Mouse (Mus musculus) embryo, embryonic 9.5 days (tissue): ENCODE measurements around the gene Epdr1.
"Not testable (repeated sequence)": the region's sequence is repeated elsewhere in the genome, so short reads cannot be mapped to it uniquely, and the experiment has no call there.

Experiments
- DNase-seq: peaks from one replicate; pipeline ENCODE4 v3.0.0-alpha.2; 2017; ENCODE audit errors: extremely low spot score

Epdr1 gene

DNA sequence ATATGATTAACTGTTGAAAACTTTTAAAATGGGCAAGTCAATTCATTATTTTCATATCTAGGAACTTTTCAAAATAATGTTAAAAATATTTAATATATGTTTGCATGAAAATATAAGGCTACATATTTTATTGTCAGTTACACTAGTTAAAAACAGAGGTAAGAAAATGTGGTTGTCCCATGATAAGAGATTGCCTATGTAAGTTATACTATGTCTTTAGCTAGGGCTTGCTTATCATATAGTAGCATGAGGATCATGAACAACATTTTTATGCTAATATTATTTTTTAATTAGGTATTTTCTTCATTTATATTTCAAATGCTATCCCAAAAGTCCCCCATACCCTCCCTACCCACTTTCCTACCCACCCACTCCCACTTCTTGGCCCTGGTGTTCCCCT is 14.8 kb downstream of the Epdr1 start:
- no peak for DNase-seq

DNA sequence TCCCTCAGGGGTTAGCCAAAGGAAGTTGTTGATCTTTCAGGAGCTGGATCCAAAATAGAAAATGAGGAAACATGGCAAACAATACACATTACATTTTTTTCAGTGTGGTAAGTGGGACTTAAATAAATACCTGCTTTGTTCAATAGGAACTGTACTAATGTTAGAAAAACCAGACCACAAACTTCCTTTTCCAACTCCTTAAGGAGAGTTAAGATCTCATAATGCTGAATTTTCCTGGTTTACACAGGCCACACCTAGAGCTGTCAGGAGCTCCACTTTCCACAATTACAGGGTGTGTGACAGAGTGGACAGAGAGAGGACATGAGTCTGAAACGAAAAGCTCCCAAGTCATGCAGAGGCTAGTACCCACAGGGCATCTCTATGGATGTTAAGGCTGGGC is 16.0 kb downstream of the Epdr1 start:
- no peak for DNase-seq

DNA sequence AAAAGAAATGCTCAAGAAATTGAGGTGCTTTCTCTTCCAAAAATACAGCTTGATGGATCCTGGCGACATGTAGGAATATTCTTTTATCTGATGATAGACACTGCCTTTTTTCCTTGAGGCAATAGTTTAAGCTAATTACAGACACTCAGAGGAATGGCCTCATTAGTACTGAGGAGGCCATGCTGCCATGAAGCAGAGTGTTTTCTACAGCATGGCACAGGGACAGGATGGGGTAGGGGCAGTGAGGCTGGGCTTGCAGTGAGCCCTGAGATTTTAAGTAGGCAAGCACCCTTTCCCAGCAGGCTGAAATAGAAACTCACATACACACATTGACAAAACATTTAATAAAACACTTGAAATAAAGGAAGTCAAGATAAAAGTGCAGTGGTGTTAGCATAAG is 17.2 kb downstream of the Epdr1 start:
- DNase-seq, result no peak

DNA sequence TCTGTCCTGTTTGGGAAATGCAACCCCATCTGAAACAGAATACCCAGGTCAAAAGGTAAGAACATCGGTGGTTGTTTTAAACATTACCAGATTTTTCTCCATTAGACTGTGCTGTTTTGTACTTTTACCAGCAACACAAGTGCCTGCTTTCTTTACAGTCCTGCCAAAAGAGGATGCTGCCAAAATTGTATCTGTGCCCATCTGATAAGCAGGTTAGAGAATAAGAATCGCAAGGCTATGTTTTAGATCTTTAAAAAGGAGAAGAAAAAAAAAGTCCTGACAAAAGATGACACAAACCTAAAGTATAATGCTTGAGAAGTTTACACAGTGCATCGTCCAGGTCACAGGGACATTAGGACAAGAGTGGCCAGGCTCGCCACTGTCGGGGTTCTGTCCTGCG is 20.5 kb downstream of the Epdr1 start:
- no peak for DNase-seq

DNA sequence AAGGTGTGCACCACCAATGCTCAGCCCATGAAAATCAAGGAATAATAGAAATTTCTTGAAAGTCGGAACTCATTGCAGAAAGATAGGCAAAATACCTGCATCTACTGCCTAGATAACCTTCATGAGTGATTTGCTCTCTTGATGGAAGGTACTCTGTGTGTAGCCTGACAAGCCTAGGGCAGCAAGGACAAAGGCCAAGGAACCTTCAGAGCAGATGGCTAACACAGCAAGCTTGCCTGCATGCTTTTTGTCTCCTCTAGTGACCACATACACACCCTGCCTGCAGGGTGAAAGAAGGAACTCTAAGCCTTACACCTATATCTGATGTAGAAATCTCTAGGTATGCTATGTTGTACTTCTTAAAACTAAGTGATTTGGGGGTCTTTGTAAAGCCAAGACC is 24.6 kb downstream of the Epdr1 start:
- DNase-seq, result no peak

DNA sequence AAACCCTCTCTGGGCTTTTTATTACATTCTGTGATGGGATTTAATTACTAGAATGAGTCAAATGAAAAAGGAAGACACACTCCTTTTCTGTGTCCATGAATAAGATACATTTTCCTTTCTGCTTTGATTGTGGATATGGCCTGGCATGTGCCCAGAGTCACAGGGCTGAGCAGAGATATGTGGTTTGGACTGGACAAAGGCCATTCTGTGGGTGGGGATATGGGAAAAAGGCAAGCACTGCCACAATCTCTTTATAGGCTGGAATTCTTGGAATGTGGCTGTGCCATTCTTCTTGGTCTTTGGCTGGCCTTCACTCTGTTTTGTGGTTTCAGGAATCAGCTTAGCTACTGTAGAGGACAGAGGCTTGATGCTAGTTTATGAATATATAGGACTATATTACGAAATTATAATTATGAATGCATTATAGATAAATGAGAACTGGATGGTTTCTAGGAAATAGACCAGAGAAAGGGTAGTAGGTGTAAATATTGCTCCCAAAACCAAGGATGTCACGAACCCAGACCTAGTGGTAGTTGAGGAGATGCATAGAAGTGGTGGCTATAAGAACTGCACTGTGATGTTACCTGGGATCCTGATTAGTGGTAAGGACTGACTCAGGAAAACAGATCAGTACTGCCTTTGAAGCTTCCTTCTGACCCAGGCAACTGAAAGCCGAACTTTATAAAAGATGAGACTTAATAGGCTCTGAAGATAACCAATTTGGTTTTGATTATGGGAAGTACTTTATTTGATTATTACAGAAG is 28.5 kb downstream of the Epdr1 start:
- no peak for DNase-seq

DNA sequence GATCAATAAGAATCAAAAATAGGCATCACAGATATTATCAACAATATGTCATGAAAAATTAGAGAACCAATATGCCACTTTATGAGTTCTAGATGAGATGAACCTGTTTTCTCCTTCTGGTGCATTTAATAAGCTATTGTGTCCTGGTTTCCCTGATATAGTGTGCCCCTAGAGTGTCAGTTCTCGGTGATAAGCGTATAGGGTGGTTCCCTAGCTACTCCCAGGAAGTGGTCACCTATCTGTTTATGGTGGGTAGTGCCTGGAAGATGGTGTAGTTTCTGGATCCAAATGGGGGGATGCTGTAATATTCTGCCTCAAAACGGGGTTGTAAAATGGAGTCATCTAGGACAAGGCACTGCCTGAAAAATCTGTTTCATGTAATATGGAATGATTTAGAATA is 43.8 kb downstream of the Epdr1 start:
- DNase-seq, result no peak

DNA sequence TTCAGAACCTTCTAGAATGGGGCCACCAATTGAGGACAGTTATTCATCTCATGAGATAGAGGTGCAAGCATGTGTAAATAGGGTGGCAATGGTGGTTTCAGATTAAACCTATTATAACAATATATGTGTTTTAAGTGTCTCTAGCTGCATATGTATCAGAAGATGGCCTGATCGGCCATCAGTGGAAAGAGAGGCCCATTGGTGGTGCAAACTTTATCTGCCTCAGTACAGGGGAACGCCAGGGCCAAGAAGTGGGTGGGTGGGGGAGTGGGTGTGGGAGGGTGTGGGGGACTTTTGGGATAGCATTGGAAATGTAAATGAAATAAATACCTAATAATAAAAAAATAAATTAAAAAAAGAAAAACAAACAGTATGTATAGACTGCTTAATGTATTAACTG is 45.0 kb downstream of the Epdr1 start:
- DNase-seq, result not testable (repeated sequence)

DNA sequence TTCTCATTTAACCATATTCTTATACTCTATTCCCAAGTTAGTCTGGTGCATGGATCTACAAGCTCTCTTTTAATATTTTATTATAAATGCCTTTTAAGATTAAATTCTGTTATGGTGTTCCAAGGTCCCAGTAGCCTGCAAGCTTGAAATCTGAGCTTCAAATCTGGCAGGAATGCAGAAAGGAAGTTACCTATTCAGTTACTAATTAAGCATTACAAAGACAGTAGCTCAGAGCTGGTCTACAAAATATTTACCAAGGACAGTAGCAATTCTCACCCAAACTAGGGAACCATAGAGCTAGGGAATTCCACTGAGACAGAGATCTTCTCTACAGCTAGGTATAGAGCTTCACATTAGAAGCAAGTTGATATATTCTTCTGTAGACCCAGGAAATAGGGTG is 49.6 kb downstream of the Epdr1 start:
- DNase-seq, result not testable (repeated sequence)

DNA sequence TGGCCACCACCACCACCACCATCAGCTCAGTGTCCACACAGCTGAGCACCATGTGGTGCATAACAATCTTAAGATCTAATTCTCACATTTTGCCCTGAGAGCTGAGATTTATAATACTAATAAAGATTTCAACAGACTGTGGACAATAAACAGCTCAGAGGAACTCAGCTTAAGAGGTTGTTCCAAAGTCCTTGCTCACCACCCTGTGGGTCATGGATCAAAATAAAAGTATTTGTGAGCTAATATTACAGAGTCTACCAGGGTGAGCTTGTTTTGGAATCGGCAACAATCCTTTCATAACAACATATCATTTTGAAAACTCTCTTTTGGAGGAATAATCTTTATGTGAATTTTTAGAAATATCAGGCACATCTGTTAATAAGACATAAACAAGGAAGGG is 57.2 kb downstream of the Epdr1 start:
- no peak for DNase-seq

DNA sequence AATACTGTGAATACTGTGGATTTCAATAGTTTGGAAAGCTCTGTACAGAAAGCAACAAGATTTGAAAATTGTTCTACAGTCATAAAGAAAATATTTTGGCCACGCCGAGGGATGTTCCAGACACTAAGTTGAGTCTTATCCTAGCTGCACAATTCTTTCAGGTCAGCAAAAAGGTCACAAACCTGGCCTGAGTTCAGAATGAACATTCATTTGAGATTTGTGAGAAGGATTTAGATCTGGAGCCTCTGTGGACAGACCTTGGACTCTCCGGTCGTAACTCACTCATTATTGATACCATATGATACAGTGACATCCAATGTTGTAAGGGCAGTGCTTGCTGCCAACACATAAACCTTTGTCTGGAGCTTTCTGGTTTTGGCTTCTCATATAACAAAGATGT is 64.3 kb downstream of the Epdr1 start:
- no peak for DNase-seq
